Mouse (Mus musculus): ENCODE results near the gene Rin1.
"Not testable (repeated sequence)": the region's sequence is repeated elsewhere in the genome, so short reads cannot be mapped to it uniquely, and the experiment has no call there.

Rin1 gene

GRCm38 (mm10) chr19:5050047-5050905, at the start of gene Rin1:
TSS of gene Rin1 (plus strand) at chr19:5050481.
- DNase-seq (ENCODE audit: low spot score in 2 of 2): no peak

- peak; percentile 60 for DNase-seq (ENCODE audit: low spot score in 2 of 2)
Observed at GRCm38 (mm10) chr19:5001666-5002406, 48.4 kb upstream of the Rin1 start.

GRCm38 (mm10) chr19:5003644-5004043, 46.6 kb upstream of the Rin1 start:
- DNase-seq (ENCODE audit: low spot score in 2 of 2): not testable (repeated sequence)

- DNase-seq (ENCODE audit: low spot score in 2 of 2): no peak
Observed at GRCm38 (mm10) chr19:5004925-5005324, 45.4 kb upstream of the Rin1 start.

- DNase-seq (ENCODE audit: low spot score in 2 of 2): no peak
Observed at GRCm38 (mm10) chr19:5013138-5013537, 37.1 kb upstream of the Rin1 start.

GRCm38 (mm10) chr19:5014961-5015398, 35.3 kb upstream of the Rin1 start:
- DNase-seq (ENCODE audit: low spot score in 2 of 2): peak in 1 of 2 experiments; percentile 20

GRCm38 (mm10) chr19:5016221-5016742, 34.0 kb upstream of the Rin1 start:
- DNase-seq (ENCODE audit: low spot score in 2 of 2): no peak

GRCm38 (mm10) chr19:5016782-5017181, 33.5 kb upstream of the Rin1 start:
- peak; percentile 59 for DNase-seq (ENCODE audit: low spot score in 2 of 2)

GRCm38 (mm10) chr19:5017611-5018010, 32.7 kb upstream of the Rin1 start:
- no peak for DNase-seq (ENCODE audit: low spot score in 2 of 2)

GRCm38 (mm10) chr19:5018191-5018590, 32.1 kb upstream of the Rin1 start:
- DNase-seq (ENCODE audit: low spot score in 2 of 2): no peak

GRCm38 (mm10) chr19:5021416-5021815, 28.9 kb upstream of the Rin1 start:
- DNase-seq (ENCODE audit: low spot score in 2 of 2): no peak

GRCm38 (mm10) chr19:5023621-5024479, 26.4 kb upstream of the Rin1 start, which contains the start of gene Slc29a2:
TSS of gene Slc29a2 (plus strand) at chr19:5023860.
- DNase-seq (ENCODE audit: low spot score in 2 of 2): peak; percentile 92 to 93

- no peak for DNase-seq (ENCODE audit: low spot score in 2 of 2)
Observed at GRCm38 (mm10) chr19:5026111-5026510, 24.2 kb upstream of the Rin1 start.

GRCm38 (mm10) chr19:5032686-5033085, 17.6 kb upstream of the Rin1 start:
- no peak for DNase-seq (ENCODE audit: low spot score in 2 of 2)

- DNase-seq (ENCODE audit: low spot score in 2 of 2): no peak
Observed at GRCm38 (mm10) chr19:5036577-5036976, 13.7 kb upstream of the Rin1 start.

GRCm38 (mm10) chr19:5037678-5038571, 12.4 kb upstream of the Rin1 start:
- peak; percentile 32 to 50 for DNase-seq (ENCODE audit: low spot score in 2 of 2)

- peak; percentile 85 to 86 for DNase-seq (ENCODE audit: low spot score in 2 of 2)
Observed at GRCm38 (mm10) chr19:5038709-5039156, 11.5 kb upstream of the Rin1 start, which contains the start of the genes B4gat1 and AC124502.3. TSS of gene B4gat1 (plus strand) at chr19:5038826. TSS of gene AC124502.3 (plus strand) at chr19:5038891.

GRCm38 (mm10) chr19:5039301-5040114, 10.8 kb upstream of the Rin1 start:
- no peak for DNase-seq (ENCODE audit: low spot score in 2 of 2)

GRCm38 (mm10) chr19:5040862-5041523, 9.3 kb upstream of the Rin1 start, which contains the start of gene Brms1:
TSS of gene Brms1 (plus strand) at chr19:5041354.
- peak; percentile 85 to 90 for DNase-seq (ENCODE audit: low spot score in 2 of 2)
